Mouse (Mus musculus): ENCODE measurements around the gene Msl2. TPM values are rescaled to one million over a fixed set of nuclear protein-coding genes. Genes with fewer than 3 reads are reported as not detected.

The Msl2 gene
- total and polyA plus RNA-seq, 3 experiments, result 15.5 to 30.8 (median 18.7) TPM

DNA sequence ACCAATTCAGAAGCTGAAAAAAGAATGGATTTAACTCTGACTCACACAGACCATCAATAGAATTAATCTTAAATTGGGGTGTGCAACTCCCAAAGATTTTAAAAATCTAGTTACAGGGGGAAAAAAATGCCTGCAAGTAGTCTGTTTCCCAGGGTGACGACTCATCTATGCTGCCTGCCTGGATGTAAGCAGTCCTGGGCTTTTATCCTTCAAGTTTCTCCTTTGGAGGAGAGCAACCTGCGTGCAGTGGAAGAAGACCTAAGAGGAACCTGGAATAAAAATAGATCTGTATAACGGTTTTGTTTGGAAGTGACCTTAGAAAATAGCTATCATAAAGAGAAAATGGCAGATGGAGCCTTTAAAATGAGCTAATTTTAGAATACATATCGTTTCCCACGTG lies 1.4 kb upstream of the Msl2 start:
- in situ Hi-C loops (cut with MboI; ENCODE audit: low pct_ligation_motif_present, low pct_unique_long_range_greater_than_20kb, low sequenced_read_pairs), result no loop called here
- no peak overlapping the region for H3K9ac ChIP-seq (ENCODE audit: insufficient read depth, low read depth)
- H3K4me2 ChIP-seq (ENCODE audit: insufficient read depth, low read depth, poor library complexity, severe bottlenecking), result no peak overlapping the region
- H3K4me3 ChIP-seq (replicated peaks in 1 of 3; ENCODE audit: low read depth in 2 of 3, low read length in 2 of 3, poor library complexity in 1 of 3), result no peak overlapping the region
- peaks cover 0 to 3% of the 10 kb centered on the region in 2 experiments for H3K36me3 ChIP-seq (replicated peaks in 1 of 2; ENCODE audit: control insufficient read depth in 1 of 2, insufficient read depth in 1 of 2, low read length in 1 of 2)
- TF ChIP-seq TCF12 (IDR thresholded peaks at IDR 0.05; ENCODE audit: low read depth, low read length) (no peak), EP300 (IDR thresholded peaks at IDR 0.05; ENCODE audit: low read length) (peak; percentile 27; the same call in 1 of the 2 replicates), MAX (IDR thresholded peaks at IDR 0.05; ENCODE audit: low read length) (0 out of 2 replicates have a peak, but pooled peaks have one; percentile 28), NRF1 (IDR thresholded peaks at IDR 0.05; ENCODE audit: low read depth, low read length) (no peak), HCFC1 (IDR thresholded peaks at IDR 0.05; ENCODE audit: low read depth, low read length) (no peak), KAT2A (IDR thresholded peaks at IDR 0.05; ENCODE audit: insufficient replicate concordance, low read length) (no peak), TBP (conservative IDR thresholded peaks at IDR 0.05; ENCODE audit: low read depth, low read length) (no peak), CHD1 (IDR thresholded peaks at IDR 0.05; ENCODE audit: low read depth, low read length) (no peak)
- dilution Hi-C loops (cut with MboI; ENCODE audit: extremely low pct_ligation_motif_present, extremely low pct_unique_long_range_greater_than_20kb, low sequenced_read_pairs), result no loop called here
- H3K9me3 ChIP-seq (replicated peaks; ENCODE audit: low read length), result no peaks in the 10 kb centered on the region
- no peak for DNase-seq (ENCODE audit: extremely low read depth)
- H3K79me2 ChIP-seq (replicated peaks; ENCODE audit: control insufficient read depth, extremely low read depth, insufficient read depth, poor library complexity, severe bottlenecking), result peaks cover 31% of the 10 kb centered on the region
- H3K27ac ChIP-seq (ENCODE audit: insufficient read depth, low read depth), result no peak overlapping the region
- peaks cover 0 to 6% of the 10 kb centered on the region in 2 experiments; a peak in 1 of 4 replicates for H3K4me1 ChIP-seq (ENCODE audit: control insufficient read depth in 1 of 2, insufficient read depth in 2 of 2)
- H3K27me3 ChIP-seq (replicated peaks), result no peaks in the 10 kb centered on the region

DNA sequence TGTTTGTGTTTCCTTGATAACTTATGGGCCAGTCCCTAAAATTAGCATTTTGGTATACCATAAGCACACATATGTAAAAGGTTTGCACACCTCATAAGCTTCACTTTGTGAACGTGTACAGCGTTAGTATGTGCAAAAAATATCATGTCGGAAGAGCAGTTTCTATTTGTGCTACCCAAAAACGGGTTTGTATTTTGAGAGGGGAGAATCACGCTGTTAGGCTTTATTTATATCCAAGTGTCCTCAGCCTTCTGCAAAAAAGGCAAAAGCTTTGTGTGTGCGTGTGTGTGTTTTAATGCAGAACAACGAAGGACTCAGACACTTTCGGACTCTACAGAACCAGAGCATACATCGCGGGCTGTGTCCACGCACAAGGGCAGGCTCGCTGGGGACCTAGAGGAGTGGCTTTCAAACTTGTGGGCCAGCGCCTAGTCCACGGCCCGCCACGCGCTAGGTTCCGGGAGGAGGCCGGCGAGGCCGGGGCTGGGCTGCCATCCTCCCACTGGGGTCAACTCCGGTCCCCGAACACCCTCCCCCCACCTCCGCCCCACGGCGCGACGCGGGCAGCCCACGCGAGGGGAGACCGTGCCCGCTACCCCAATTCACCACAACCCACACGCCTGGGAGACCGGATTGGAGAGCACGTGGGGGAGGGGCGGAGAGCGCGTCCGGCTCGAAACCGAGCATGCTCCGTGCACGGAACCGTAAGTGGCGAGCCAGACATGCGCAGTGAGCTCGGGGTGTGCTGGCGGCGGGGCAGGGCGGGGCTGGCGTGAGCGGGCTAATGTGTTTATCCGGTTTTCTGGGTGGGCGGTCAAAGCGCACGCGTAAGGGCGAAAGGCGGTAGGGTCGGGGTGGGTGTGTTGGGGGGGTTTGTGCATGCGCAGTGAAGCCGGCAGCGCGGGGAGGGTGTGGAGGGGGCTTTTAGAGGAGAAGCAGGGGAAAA lies 587 bp upstream of the Msl2 start:
- dilution Hi-C loops (cut with MboI; ENCODE audit: extremely low pct_ligation_motif_present, extremely low pct_unique_long_range_greater_than_20kb, low sequenced_read_pairs), result no loop called here
- Histone ChIP-seq H3K4me1 (ENCODE audit: control insufficient read depth in 1 of 2, insufficient read depth in 2 of 2) (peaks cover 0 to 6% of the 10 kb centered on the region in 2 experiments; a peak in 1 of 4 replicates), H3K79me2 (replicated peaks; ENCODE audit: control insufficient read depth, extremely low read depth, insufficient read depth, poor library complexity, severe bottlenecking) (peaks cover 37% of the 10 kb centered on the region), H3K27ac (ENCODE audit: insufficient read depth, low read depth) (peak overlapping the region; percentile 53), H3K4me2 (ENCODE audit: insufficient read depth, low read depth, poor library complexity, severe bottlenecking) (peak overlapping the region; percentile 78), H3K9ac (ENCODE audit: insufficient read depth, low read depth) (peak overlapping the region; percentile 88), H3K27me3 (replicated peaks) (no peaks in the 10 kb centered on the region), H3K36me3 (replicated peaks in 1 of 2; ENCODE audit: control insufficient read depth in 1 of 2, insufficient read depth in 1 of 2, low read length in 1 of 2) (peaks cover 0 to 3% of the 10 kb centered on the region in 2 experiments), H3K9me3 (replicated peaks; ENCODE audit: low read length) (no peaks in the 10 kb centered on the region), H3K4me3 (replicated peaks in 1 of 3; ENCODE audit: low read depth in 2 of 3, low read length in 2 of 3, poor library complexity in 1 of 3) (peak overlapping the region; percentile 53 to 78 (median 73))
- peak; percentile 98 for DNase-seq (ENCODE audit: extremely low read depth)
- in situ Hi-C loops (cut with MboI; ENCODE audit: low pct_ligation_motif_present, low pct_unique_long_range_greater_than_20kb, low sequenced_read_pairs), result no loop called here
- TF ChIP-seq UBTF (IDR thresholded peaks at IDR 0.05; ENCODE audit: low read depth, low read length), result no peak
- no peak for TF ChIP-seq SMC3 (IDR thresholded peaks at IDR 0.05; ENCODE audit: low read depth, low read length)
- peak; percentile 78 for TF ChIP-seq MXI1 (IDR thresholded peaks at IDR 0.05; ENCODE audit: low read depth, low read length)
- TF ChIP-seq KAT2A (IDR thresholded peaks at IDR 0.05; ENCODE audit: insufficient replicate concordance, low read length), result 0 out of 2 replicates have a peak, but pooled peaks have one; percentile 57
- TF ChIP-seq CHD2 (IDR thresholded peaks at IDR 0.05; ENCODE audit: low read length), result peak; percentile 76
- TF ChIP-seq POLR2A (IDR thresholded peaks at IDR 0.05; ENCODE audit: low read depth, low read length), result peak; percentile 85
- peak; percentile 92 for TF ChIP-seq NRF1 (IDR thresholded peaks at IDR 0.05; ENCODE audit: low read depth, low read length)
- no peak for TF ChIP-seq RAD21 (IDR thresholded peaks at IDR 0.05; ENCODE audit: low read depth, low read length)
- no peak for TF ChIP-seq ZNF384 (IDR thresholded peaks at IDR 0.05; ENCODE audit: low read depth, low read length)
- no peak; the same call in 1 of the 2 replicates for TF ChIP-seq POLR2AphosphoS2 (IDR thresholded peaks at IDR 0.05; ENCODE audit: low read depth, low read length)
- no peak for TF ChIP-seq ZKSCAN1 (IDR thresholded peaks at IDR 0.05; ENCODE audit: borderline replicate concordance, low read depth, low read length)
- peak; percentile 67 for TF ChIP-seq HCFC1 (IDR thresholded peaks at IDR 0.05; ENCODE audit: low read depth, low read length)
- peak; percentile 83 for TF ChIP-seq BHLHE40 (IDR thresholded peaks at IDR 0.05; ENCODE audit: low read depth, low read length)
- TF ChIP-seq MAZ (IDR thresholded peaks at IDR 0.05; ENCODE audit: low read depth, low read length), result peak; percentile 98
- peak; percentile 38; the same call in 1 of the 2 replicates for TF ChIP-seq MEF2A (IDR thresholded peaks at IDR 0.05; ENCODE audit: borderline replicate concordance, low read depth, low read length)
- TF ChIP-seq USF1 (IDR thresholded peaks at IDR 0.05; ENCODE audit: low read depth, low read length), result peak; percentile 36; the same call in 1 of the 2 replicates
- no peak for TF ChIP-seq PAX5 (IDR thresholded peaks at IDR 0.05; ENCODE audit: low read length)
- no peak for TF ChIP-seq CTCF (conservative IDR thresholded peaks at IDR 0.05 in 1 of 2, IDR thresholded peaks at IDR 0.05 in 1 of 2; ENCODE audit: low read depth in 2 of 2, low read length in 2 of 2)
- TF ChIP-seq RCOR1 (conservative IDR thresholded peaks at IDR 0.05; ENCODE audit: low read depth, low read length), result no peak
- TF ChIP-seq USF2 (conservative IDR thresholded peaks at IDR 0.05; ENCODE audit: low read depth, low read length), result no peak
- TF ChIP-seq ZC3H11A (IDR thresholded peaks at IDR 0.05; ENCODE audit: low read depth, low read length), result no peak
- TF ChIP-seq NELFE (IDR thresholded peaks at IDR 0.05; ENCODE audit: low read depth, low read length), result peak; percentile 67
- peak; percentile 86 for TF ChIP-seq MAX (IDR thresholded peaks at IDR 0.05; ENCODE audit: low read length)
- TF ChIP-seq MYC (IDR thresholded peaks at IDR 0.05; ENCODE audit: low read depth, low read length), result 0 out of 2 replicates have a peak, but pooled peaks have one; percentile 62
- no peak for TF ChIP-seq JUND (conservative IDR thresholded peaks at IDR 0.05; ENCODE audit: low read depth, low read length)
- TF ChIP-seq MAFK (IDR thresholded peaks at IDR 0.05; ENCODE audit: insufficient replicate concordance, low read length), result no peak

Data from CH12.LX (cell line).